ENCODE assay signal across 17 mouse cellular contexts in genomic region chr8:110928435-110928834, GRCm38 (mm10). TPM values are rescaled to one million over a fixed set of nuclear protein-coding genes. Genes with fewer than 3 reads are reported as not detected.
A peak's percentile ranks its signal among the peaks of the same experiment; 100 is the strongest.
DNase-seq lines count a peak whose midpoint lies in the region; ATAC-seq and TF ChIP-seq lines count a peak whose summit lies in the region.
"Had no signal": no experiment of that assay in that cellular context is flagged by ENCODE, and none has a peak within 500 bp of the region (broad histone marks: within the 10 kb centered on the region; RNA-seq: fewer than 3 reads in every experiment).

No protein-coding gene starts in this region.

- TF ChIP-seq CTCF in CH12.LX (conservative IDR thresholded peaks at IDR 0.05 in 1 of 2, IDR thresholded peaks at IDR 0.05 in 1 of 2; ENCODE audit: low read depth in 2 of 2, low read length in 2 of 2), result no peak
- TF ChIP-seq CTCF in liver, embryonic 14.5 days (IDR thresholded peaks at IDR 0.05; ENCODE audit: low read depth), result no peak

- H3K9me3 ChIP-seq in heart, embryonic 11.5 days (replicated peaks; ENCODE audit: control insufficient read depth, low read length), result no peaks in the 10 kb centered on the region
- H3K9me3 ChIP-seq in CH12.LX (replicated peaks; ENCODE audit: low read length), result no peaks in the 10 kb centered on the region
- H3K9me3 ChIP-seq in liver, embryonic 14.5 days (ENCODE audit: control insufficient read depth, low read length), result no peaks in the 10 kb centered on the region

- TF ChIP-seq POLR2A in CH12.LX (IDR thresholded peaks at IDR 0.05; ENCODE audit: low read depth, low read length), result no peak; the same call in none of the 2 replicates

- no peaks in the 10 kb centered on the region for H3K36me3 ChIP-seq in heart, embryonic 11.5 days (ENCODE audit: control insufficient read depth, insufficient read depth, low read length)
- H3K36me3 ChIP-seq in CH12.LX (replicated peaks in 1 of 2; ENCODE audit: control insufficient read depth in 1 of 2, insufficient read depth in 1 of 2, low read length in 1 of 2), result peaks cover 7 to 34% of the 10 kb centered on the region in 2 experiments
- H3K36me3 ChIP-seq in liver, embryonic 14.5 days (replicated peaks; ENCODE audit: control insufficient read depth, insufficient read depth, low read depth), result peaks cover 3% of the 10 kb centered on the region

- dilution Hi-C loops in CH12.LX (cut with MboI; ENCODE audit: extremely low pct_ligation_motif_present, extremely low pct_unique_long_range_greater_than_20kb, low sequenced_read_pairs), result no loop called here

- peaks cover 41% of the 10 kb centered on the region for H3K4me1 ChIP-seq in heart, embryonic 11.5 days (ENCODE audit: control insufficient read depth, insufficient read depth, low read length)
- peaks cover 30 to 82% of the 10 kb centered on the region in 2 experiments for H3K4me1 ChIP-seq in CH12.LX (ENCODE audit: control insufficient read depth in 1 of 2, insufficient read depth in 2 of 2)
- peaks cover 78 to 91% of the 10 kb centered on the region in 2 experiments for H3K4me1 ChIP-seq in liver, embryonic 14.5 days (replicated peaks; ENCODE audit: control insufficient read depth in 2 of 2, insufficient read depth in 2 of 2, low read length in 1 of 2)

- no peak for DNase-seq in heart, adult 9 months (ENCODE audit: low spot score in 2 of 2)
- peak; percentile 71 for DNase-seq in CH12.LX (ENCODE audit: extremely low read depth)
- peak; percentile 37 for DNase-seq in c-Kit-positive CD71-positive TER-119-positive erythroid progenitor cells, embryonic 14.5 days (ENCODE audit: low spot score)
- DNase-seq in liver, embryonic 14.5 days (ENCODE audit: low read depth in 3 of 3, low spot score in 3 of 3), result no peak
- DNase-seq in lung, postnatal 14 days, result no peak
- DNase-seq in urinary bladder, postnatal 36 days (ENCODE audit: low spot score in 2 of 2), result no peak
- DNase-seq: gastrocnemius, postnatal 14 days; heart, adult 2 months; heart, postnatal 14 days; left cerebral cortex, postnatal 4 days; lung, adult 18-20 months; midbrain, embryonic 14.5 days had no signal

- TF ChIP-seq EP300 in CH12.LX (IDR thresholded peaks at IDR 0.05; ENCODE audit: low read length), result peak; percentile 38; the same call in 1 of the 2 replicates
- TF ChIP-seq EP300 in liver, embryonic 14.5 days (IDR thresholded peaks at IDR 0.05; ENCODE audit: low read depth), result no peak

- H3K27ac ChIP-seq in heart, embryonic 11.5 days (ENCODE audit: low read depth, low read length), result peak overlapping the region; percentile 31; the same call in 1 of the 2 replicates
- H3K27ac ChIP-seq in CH12.LX (ENCODE audit: insufficient read depth, low read depth), result peak overlapping the region; percentile 98
- H3K27ac ChIP-seq in liver, embryonic 14.5 days, result peak overlapping the region; percentile 93
- H3K27ac ChIP-seq: heart, adult 2 months; hindbrain, embryonic 14.5 days; kidney, postnatal 0 days; macrophage had no signal

- in situ Hi-C loops in CH12.LX (cut with MboI; ENCODE audit: low pct_ligation_motif_present, low pct_unique_long_range_greater_than_20kb, low sequenced_read_pairs), result no loop called here

- ATAC-seq in heart, embryonic 11.5 days (replicated peaks; ENCODE audit: insufficient number of reproducible peaks, low FRiP score, low TSS enrichment), result no peak
- ATAC-seq in liver, embryonic 14.5 days (ENCODE audit: insufficient read depth), result peak; percentile 36; the same call in 1 of the 2 replicates
- ATAC-seq: intestine, postnatal 0 days had no signal

- H3K79me2 ChIP-seq in CH12.LX (replicated peaks; ENCODE audit: control insufficient read depth, extremely low read depth, insufficient read depth, poor library complexity, severe bottlenecking), result peaks cover 58% of the 10 kb centered on the region

- WGBS in heart, embryonic 11.5 days (ENCODE audit: insufficient replicate concordance), result 67% methylated on average over 7 of the region's 7 CpGs
- 21% methylated on average over 7 of the region's 7 CpGs for WGBS in liver, embryonic 14.5 days (ENCODE audit: insufficient replicate concordance)

- no peak overlapping the region for H3K9ac ChIP-seq in heart, embryonic 11.5 days (ENCODE audit: low read depth, low read length)
- H3K9ac ChIP-seq in CH12.LX (ENCODE audit: insufficient read depth, low read depth), result peak overlapping the region; percentile 58
- H3K9ac ChIP-seq in liver, embryonic 14.5 days (replicated peaks), result peak overlapping the region; percentile 60
- H3K9ac ChIP-seq: hindbrain, embryonic 14.5 days had no signal

- H3K27me3 ChIP-seq in heart, embryonic 11.5 days (ENCODE audit: control insufficient read depth, insufficient read depth, low read length), result no peaks in the 10 kb centered on the region
- H3K27me3 ChIP-seq in CH12.LX (replicated peaks), result no peaks in the 10 kb centered on the region
- no peaks in the 10 kb centered on the region for H3K27me3 ChIP-seq in liver, embryonic 14.5 days (ENCODE audit: control insufficient read depth, insufficient read depth, low read length)

- no peak overlapping the region for H3K4me3 ChIP-seq in heart, embryonic 11.5 days (ENCODE audit: low read depth, low read length)
- no peak overlapping the region for H3K4me3 ChIP-seq in CH12.LX (replicated peaks in 1 of 3; ENCODE audit: low read depth in 2 of 3, low read length in 2 of 3, poor library complexity in 1 of 3)
- H3K4me3 ChIP-seq in liver, embryonic 14.5 days (ENCODE audit: insufficient read depth in 1 of 2, low read depth in 2 of 2, low read length in 2 of 2), result peak overlapping the region in 1 of 2 experiments; percentile 39; a peak in 2 of 4 replicates
- H3K4me3 ChIP-seq: heart, adult 2 months had no signal

- no peak for TF ChIP-seq RAD21 in CH12.LX (IDR thresholded peaks at IDR 0.05; ENCODE audit: low read depth, low read length)

- H3K4me2 ChIP-seq in heart, embryonic 11.5 days, result no peak overlapping the region; the same call in 1 of the 2 replicates
- H3K4me2 ChIP-seq in CH12.LX (ENCODE audit: insufficient read depth, low read depth, poor library complexity, severe bottlenecking), result peak overlapping the region; percentile 98
- H3K4me2 ChIP-seq in liver, embryonic 14.5 days (ENCODE audit: low read depth), result peak overlapping the region; percentile 82
- H3K4me2 ChIP-seq: hindbrain, embryonic 14.5 days had no signal

TF ChIP-seq in CH12.LX, 34 proteins besides CTCF, POLR2A, EP300 and RAD21 (continues in another document):
- no peak; the same call in 1 of the 2 replicates for TF ChIP-seq CHD2 (IDR thresholded peaks at IDR 0.05; ENCODE audit: low read length)
- no peak; the same call in 1 of the 2 replicates for TF ChIP-seq MXI1 (IDR thresholded peaks at IDR 0.05; ENCODE audit: low read depth, low read length)
- peak; percentile 31; the same call in 1 of the 2 replicates for TF ChIP-seq BHLHE40 (IDR thresholded peaks at IDR 0.05; ENCODE audit: low read depth, low read length)
- peak; percentile 37; the same call in 1 of the 2 replicates for TF ChIP-seq SIN3A (IDR thresholded peaks at IDR 0.05; ENCODE audit: low read length)
- TF ChIP-seq MAZ (IDR thresholded peaks at IDR 0.05; ENCODE audit: low read depth, low read length), result 0 out of 2 replicates have a peak, but pooled peaks have one; percentile 59
- TF ChIP-seq JUND (conservative IDR thresholded peaks at IDR 0.05; ENCODE audit: low read depth, low read length), result no peak
- no peak for TF ChIP-seq NELFE (IDR thresholded peaks at IDR 0.05; ENCODE audit: low read depth, low read length)
- TF ChIP-seq MYC (IDR thresholded peaks at IDR 0.05; ENCODE audit: low read depth, low read length), result 0 out of 2 replicates have a peak, but pooled peaks have one; percentile 11
- TF ChIP-seq GABPA (IDR thresholded peaks at IDR 0.05; ENCODE audit: insufficient replicate concordance, low read depth, low read length), result no peak
- TF ChIP-seq HCFC1 (IDR thresholded peaks at IDR 0.05; ENCODE audit: low read depth, low read length), result no peak
- TF ChIP-seq ETS1 (conservative IDR thresholded peaks at IDR 0.05; ENCODE audit: low read depth, low read length), result peak; percentile 58
- TF ChIP-seq IRF4 (IDR thresholded peaks at IDR 0.05; ENCODE audit: low read depth, low read length), result peak; percentile 25; the same call in 1 of the 2 replicates
- no peak; the same call in 1 of the 2 replicates for TF ChIP-seq RCOR1 (conservative IDR thresholded peaks at IDR 0.05; ENCODE audit: low read depth, low read length)
- peak; percentile 34; the same call in 1 of the 2 replicates for TF ChIP-seq ZNF384 (IDR thresholded peaks at IDR 0.05; ENCODE audit: low read depth, low read length)
- no peak for TF ChIP-seq NRF1 (IDR thresholded peaks at IDR 0.05; ENCODE audit: low read depth, low read length)
- TF ChIP-seq MAFK (IDR thresholded peaks at IDR 0.05; ENCODE audit: insufficient replicate concordance, low read length), result no peak
- no peak for TF ChIP-seq TBP (conservative IDR thresholded peaks at IDR 0.05; ENCODE audit: low read depth, low read length)
- TF ChIP-seq POLR2AphosphoS2 (IDR thresholded peaks at IDR 0.05; ENCODE audit: low read depth, low read length), result no peak
- TF ChIP-seq PAX5 (IDR thresholded peaks at IDR 0.05; ENCODE audit: low read length), result no peak
- TF ChIP-seq KAT2A (IDR thresholded peaks at IDR 0.05; ENCODE audit: insufficient replicate concordance, low read length), result no peak
- no peak; the same call in 1 of the 2 replicates for TF ChIP-seq UBTF (IDR thresholded peaks at IDR 0.05; ENCODE audit: low read depth, low read length)
- 0 out of 2 replicates have a peak, but pooled peaks have one; percentile 49 for TF ChIP-seq ZMIZ1 (IDR thresholded peaks at IDR 0.05; ENCODE audit: low read depth, low read length)
- peak; percentile 76 for TF ChIP-seq MEF2A (IDR thresholded peaks at IDR 0.05; ENCODE audit: borderline replicate concordance, low read depth, low read length)
- TF ChIP-seq CHD1 (IDR thresholded peaks at IDR 0.05; ENCODE audit: low read depth, low read length), result peak; percentile 64; the same call in 1 of the 2 replicates

RNA-seq across cellular contexts. Expression of gene St3gal2, which starts 8.7 kb away (rescaled TPM):
- polyA plus RNA-seq in heart, embryonic 11.5 days (2014; fragmentation: Nextera tagmentation; extraction: Ambion mirVana), result 11.9 TPM in 2 replicates
- total RNA-seq in CH12.LX (2012; rRNA removed), result 14.6 and 16.9 TPM in 2 replicates
- total RNA-seq in CH12.LX (2014; rRNA removed), result 16.4 and 17.0 TPM in 2 replicates
- polyA plus RNA-seq in CH12.LX (2012; ENCODE audit: insufficient read length, low read depth), result 41.4 and 44.5 TPM in 2 replicates
- 10.6 and 11.7 TPM in 2 replicates for polyA plus RNA-seq in liver, embryonic 14.5 days (2012; rRNA removed)
- polyA plus RNA-seq in liver, embryonic 14.5 days (2014; fragmentation: Nextera tagmentation; extraction: Ambion mirVana), result 9.6 and 11.8 TPM in 2 replicates

RNA-seq across cellular contexts. Expression of gene Fuk, which starts 26.1 kb away (rescaled TPM):
- polyA plus RNA-seq in heart, embryonic 11.5 days (2014; fragmentation: Nextera tagmentation; extraction: Ambion mirVana), result 5.1 and 5.7 TPM in 2 replicates
- total RNA-seq in CH12.LX (2012; rRNA removed) (14.3 and 14.4 TPM in 2 replicates), CH12.LX (2014; rRNA removed) (6.6 and 6.8 TPM in 2 replicates)
- 6.4 and 7.0 TPM in 2 replicates for polyA plus RNA-seq in CH12.LX (2012; ENCODE audit: insufficient read length, low read depth)
- 2.5 and 2.8 TPM in 2 replicates for polyA plus RNA-seq in liver, embryonic 14.5 days (2012; rRNA removed)
- 1.3 and 1.5 TPM in 2 replicates for polyA plus RNA-seq in liver, embryonic 14.5 days (2014; fragmentation: Nextera tagmentation; extraction: Ambion mirVana)

Comparison
In these comparisons a context has a peak if more than half of its experiments do, and no peak if none do; other contexts are left out.
1. H3K27ac ChIP-seq: peak in every context shown above with its lines; median percentile 98 in CH12.LX; 93 in liver, embryonic 14.5 days; 31 in heart, embryonic 11.5 days.
2. DNase-seq: peak in CH12.LX (single experiment) and c-Kit-positive CD71-positive TER-119-positive erythroid progenitor cells, embryonic 14.5 days (single experiment); none in heart, adult 9 months (0 of 2), liver, embryonic 14.5 days (0 of 3), lung, postnatal 14 days (single experiment) and urinary bladder, postnatal 36 days (0 of 2).